Mouse (Mus musculus): ENCODE results near the gene Fndc3b.

DNA sequence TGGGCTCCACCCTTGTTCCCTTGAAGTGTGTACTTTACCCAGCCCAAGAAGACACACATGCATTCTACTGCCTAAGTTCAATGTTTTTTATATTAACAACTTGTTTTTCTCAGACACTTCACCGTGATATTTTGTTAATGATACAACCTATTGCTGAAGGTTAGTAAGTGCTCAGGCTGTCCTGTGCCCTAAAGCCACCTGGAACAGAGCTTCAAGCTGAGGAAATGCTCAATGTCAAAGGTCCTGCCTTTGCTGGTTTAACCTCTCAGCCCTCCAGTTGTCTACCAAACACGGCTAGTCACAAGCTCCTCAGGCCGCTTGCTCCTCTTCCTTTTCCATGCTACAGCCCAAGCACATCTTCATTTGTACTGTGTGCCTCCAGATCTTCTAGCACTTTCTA is 157.3 kb downstream of the Fndc3b start:
- TF ChIP-seq FLI1 (IDR thresholded peaks at IDR 0.05; ENCODE audit: low read length) (no peak), GATA1 (IDR thresholded peaks at IDR 0.05; ENCODE audit: borderline replicate concordance, low read length) (no peak)
